Mouse (Mus musculus): ENCODE measurements around the gene Gm13103. TPM values are rescaled to one million over a fixed set of nuclear protein-coding genes. Genes with fewer than 3 reads are reported as not detected.
"Not testable (repeated sequence)": the region's sequence is repeated elsewhere in the genome, so short reads cannot be mapped to it uniquely, and the experiment has no call there.

Gene Gm13103
- not detected for total RNA-seq (2021)
- long read RNA-seq, experiment 1: 0 reads
- long read RNA-seq, experiment 2: 0 reads

DNA sequence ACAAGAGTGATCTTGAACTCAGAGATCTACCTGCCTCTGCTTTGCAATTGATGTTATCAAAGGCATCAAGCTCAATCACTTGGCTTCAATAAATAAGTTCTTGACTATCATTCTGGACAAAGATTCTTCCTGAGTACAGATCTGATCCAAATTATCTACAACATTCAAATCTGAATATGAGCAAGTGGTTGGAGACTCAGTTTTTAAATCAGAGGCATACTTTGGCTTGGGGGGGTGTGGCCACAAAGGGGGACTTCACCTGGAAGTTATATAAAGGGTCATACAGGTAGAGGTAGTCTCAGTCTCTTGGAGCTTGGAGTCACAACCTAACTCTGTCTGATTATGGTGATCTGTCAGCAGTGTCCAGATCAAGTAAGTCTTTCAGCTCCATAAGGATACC lies at the start of gene Gm13103:
Gm13103 (plus strand) TSS at position 301 of the 400 bp plus-strand sequence.
- not testable (repeated sequence) for DNase-seq

DNA sequence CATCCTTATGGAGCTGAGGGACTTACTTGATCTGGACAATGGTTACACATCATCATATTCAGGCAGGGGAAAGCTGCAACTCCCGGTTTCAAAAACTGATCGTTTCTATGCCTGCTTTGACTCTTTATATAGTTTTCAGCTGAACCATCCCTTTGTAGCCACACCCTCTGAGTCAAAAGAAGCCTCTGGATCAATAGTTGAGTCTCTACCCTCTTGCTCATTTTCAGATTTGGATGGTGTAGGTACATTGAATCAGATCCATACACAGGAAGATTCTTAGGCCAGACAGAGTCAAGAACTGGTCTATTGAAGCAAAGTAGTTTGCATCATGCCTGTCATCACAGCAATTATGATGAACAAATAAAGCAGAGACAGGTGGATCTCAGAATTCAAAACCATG lies 30.3 kb upstream of the Gm13103 start, which contains the start of gene Gm13084:
Gm13084 (minus strand) TSS at position 101 of the 400 bp plus-strand sequence.
- no peak for DNase-seq

DNA sequence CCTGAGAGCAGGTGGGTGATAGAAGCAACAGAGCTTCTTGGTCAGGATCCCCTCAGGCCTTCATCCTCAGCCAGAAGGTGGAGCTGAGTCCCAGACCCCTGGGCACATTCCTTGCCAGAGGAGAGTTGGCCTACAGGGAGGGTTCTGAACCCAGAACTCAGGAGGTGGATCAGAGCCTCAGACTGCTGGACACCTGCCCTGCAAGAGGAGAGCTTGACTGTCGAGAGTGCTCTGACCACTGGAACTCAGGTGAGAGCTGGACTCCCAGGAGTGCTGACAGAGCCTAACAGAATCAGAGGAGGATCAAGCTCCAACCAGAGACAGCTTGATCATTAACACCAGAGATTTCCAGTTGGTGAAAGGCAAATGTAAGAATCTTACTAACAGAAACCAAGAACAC lies 36.1 kb downstream of the Gm13103 start:
- not testable (repeated sequence) for DNase-seq

DNA sequence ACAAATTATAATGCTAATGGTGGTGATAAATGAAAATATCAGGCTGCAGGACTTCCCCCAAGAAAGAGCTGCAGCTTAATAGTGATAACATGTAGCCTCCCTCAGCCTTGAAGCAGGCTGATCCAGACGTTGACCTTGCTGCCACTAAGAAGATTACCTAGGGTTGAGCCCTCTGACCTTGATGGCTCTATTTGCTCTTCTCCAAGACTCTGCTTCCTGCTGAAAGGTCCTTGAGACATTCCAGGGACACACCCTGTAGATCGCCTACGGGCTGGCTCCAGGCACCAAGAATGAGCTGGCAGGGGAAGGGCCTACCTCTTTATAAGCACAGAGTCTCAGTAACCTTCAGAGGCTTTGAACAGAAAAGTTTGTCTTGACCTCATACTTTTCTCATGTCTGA lies 48.1 kb downstream of the Gm13103 start:
- DNase-seq: not testable (repeated sequence)

DNA sequence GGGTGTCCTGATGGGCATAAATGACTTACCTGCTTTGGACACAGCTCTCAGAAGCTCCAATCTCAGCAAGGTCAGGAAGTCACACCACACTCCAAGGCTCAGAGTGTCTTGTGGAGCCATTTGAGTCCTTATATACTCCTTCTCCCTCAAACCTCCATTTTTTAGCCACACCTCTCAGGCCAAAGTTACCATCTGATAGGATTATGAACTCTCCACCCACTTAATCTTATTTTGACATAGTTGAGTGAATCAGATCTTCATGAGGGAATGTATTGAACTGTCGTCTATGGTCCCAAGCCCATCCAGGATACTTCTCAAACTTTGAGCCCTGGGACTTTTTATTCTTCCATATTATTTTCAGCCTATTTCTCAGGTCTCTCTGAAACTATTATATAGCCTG lies 54.0 kb downstream of the Gm13103 start, which contains the start of gene Pramef6:
Pramef6 (minus strand) TSS at position 101 of the 400 bp plus-strand sequence.
- not testable (repeated sequence) for DNase-seq

Other genes with a start within 250 kb of the Gm13103 start
- not detected for gene Gm13083, start 231.5 kb upstream of the Gm13103 start, total RNA-seq (2021)
- gene Gm13088, start 189.3 kb upstream of the Gm13103 start, total RNA-seq (2021): not detected
- not detected for gene Gm13089, start 143.8 kb upstream of the Gm13103 start, total RNA-seq (2021)
- not detected for gene Gm13078, start 127.0 kb upstream of the Gm13103 start, total RNA-seq (2021)
- gene Gm13023, start 57.1 kb upstream of the Gm13103 start, total RNA-seq (2021): not detected
- gene Gm13084, start 30.4 kb upstream of the Gm13103 start, total RNA-seq (2021): not detected
- not detected for gene Pramef6, start 53.9 kb downstream of the Gm13103 start, total RNA-seq (2021)
- gene Pramef25, start 104.5 kb downstream of the Gm13103 start, total RNA-seq (2021): not detected
- not detected for gene Gm13101, start 120.5 kb downstream of the Gm13103 start, total RNA-seq (2021)
- gene Pramef17, start 147.9 kb downstream of the Gm13103 start, total RNA-seq (2021): not detected
- not detected for gene Pramel4, start 212.6 kb downstream of the Gm13103 start, total RNA-seq (2021)